14 mouse cellular contexts compared by ENCODE assay signal in genomic region chr11:88581375-88581774, GRCm38 (mm10).
A peak's percentile ranks its signal among the peaks of the same experiment; 100 is the strongest.
DNase-seq lines count a peak whose midpoint lies in the region; ATAC-seq lines count a peak whose summit lies in the region.
"Had no signal": no experiment of that assay in that cellular context is flagged by ENCODE, and none has a peak within 500 bp of the region (broad histone marks: within the 10 kb centered on the region; RNA-seq: fewer than 3 reads in every experiment).

No protein-coding gene starts in this region.

- no peak overlapping the region for H3K4me2 ChIP-seq in kidney, embryonic 14.5 days (replicated peaks; ENCODE audit: low read depth, low read length)
- H3K4me2 ChIP-seq in forebrain, embryonic 15.5 days (replicated peaks) = no peak overlapping the region
- H3K4me2 ChIP-seq in midbrain, embryonic 13.5 days (replicated peaks) = no peak overlapping the region; the same call in 1 of the 2 replicates

- H3K9me3 ChIP-seq in kidney, embryonic 14.5 days (ENCODE audit: control insufficient read depth, low read length) = no peaks in the 10 kb centered on the region
- no peaks in the 10 kb centered on the region for H3K9me3 ChIP-seq in embryonic facial prominence, embryonic 10.5 days
- H3K9me3 ChIP-seq in forebrain, embryonic 15.5 days = no peaks in the 10 kb centered on the region
- no peaks in the 10 kb centered on the region for H3K9me3 ChIP-seq in midbrain, embryonic 13.5 days

- H3K27me3 ChIP-seq in kidney, embryonic 14.5 days (ENCODE audit: control insufficient read depth, insufficient read depth, low read length) = no peaks in the 10 kb centered on the region
- no peaks in the 10 kb centered on the region for H3K27me3 ChIP-seq in embryonic facial prominence, embryonic 10.5 days (replicated peaks; ENCODE audit: low read depth, poor library complexity, severe bottlenecking)
- no peaks in the 10 kb centered on the region for H3K27me3 ChIP-seq in forebrain, embryonic 15.5 days
- H3K27me3 ChIP-seq in midbrain, embryonic 13.5 days = no peaks in the 10 kb centered on the region
- H3K27me3 ChIP-seq: CH12.LX had no signal

- ATAC-seq in kidney, embryonic 14.5 days (ENCODE audit: low FRiP score, low TSS enrichment) = no peak
- ATAC-seq in forebrain, embryonic 15.5 days (replicated peaks) = no peak
- no peak for ATAC-seq in midbrain, embryonic 13.5 days
- ATAC-seq: activated CD4-positive, CD25-positive, alpha-beta regulatory T cell, adult 4 months had no signal

- WGBS in kidney, embryonic 14.5 days = 63% methylated on average over 7 of the region's 7 CpGs
- whole genome bisulfite sequencing in embryonic facial prominence, embryonic 10.5 days = 71% methylated on average over 7 of the region's 7 CpGs
- 35% methylated on average over 7 of the region's 7 CpGs for WGBS in forebrain, embryonic 15.5 days
- WGBS in midbrain, embryonic 13.5 days = 48% methylated on average over 7 of the region's 7 CpGs

- no peak for DNase-seq in kidney, postnatal 10 days
- no peak for DNase-seq in embryonic facial prominence, embryonic 10.5 days (ENCODE audit: low spot score)
- DNase-seq in liver = no peak
- no peak for DNase-seq in retina, embryonic 14.5 days (ENCODE audit: low spot score)
- DNase-seq in urinary bladder, adult 2 months (ENCODE audit: low spot score) = no peak
- DNase-seq: cerebellum, adult 11-12 months; layer of hippocampus, adult 9-11 months; thymus, postnatal 36 days had no signal

- no peak overlapping the region for H3K4me3 ChIP-seq in kidney, embryonic 14.5 days (ENCODE audit: low read length)
- no peak overlapping the region for H3K4me3 ChIP-seq in embryonic facial prominence, embryonic 10.5 days
- H3K4me3 ChIP-seq in forebrain, embryonic 15.5 days = no peak overlapping the region
- H3K4me3 ChIP-seq in midbrain, embryonic 13.5 days (replicated peaks) = no peak overlapping the region
- H3K4me3 ChIP-seq: myocyte had no signal

- no peaks in the 10 kb centered on the region for H3K36me3 ChIP-seq in kidney, embryonic 14.5 days (ENCODE audit: control insufficient read depth, insufficient read depth, low read length)
- H3K36me3 ChIP-seq in embryonic facial prominence, embryonic 10.5 days (replicated peaks) = peaks cover 31% of the 10 kb centered on the region
- H3K36me3 ChIP-seq in forebrain, embryonic 15.5 days = no peaks in the 10 kb centered on the region
- no peaks in the 10 kb centered on the region; the same call in 1 of the 2 replicates for H3K36me3 ChIP-seq in midbrain, embryonic 13.5 days

- peaks cover 67% of the 10 kb centered on the region for H3K4me1 ChIP-seq in kidney, embryonic 14.5 days (ENCODE audit: control insufficient read depth, insufficient read depth, low read length)
- peaks cover 85% of the 10 kb centered on the region for H3K4me1 ChIP-seq in embryonic facial prominence, embryonic 10.5 days
- peaks cover 88% of the 10 kb centered on the region for H3K4me1 ChIP-seq in forebrain, embryonic 15.5 days
- peaks cover 99% of the 10 kb centered on the region for H3K4me1 ChIP-seq in midbrain, embryonic 13.5 days (replicated peaks)

- H3K27ac ChIP-seq in kidney, embryonic 14.5 days (ENCODE audit: low read depth, low read length) = peak overlapping the region; percentile 88; the same call in 1 of the 2 replicates
- H3K27ac ChIP-seq in embryonic facial prominence, embryonic 10.5 days (replicated peaks) = peak overlapping the region; percentile 87
- peak overlapping the region; percentile 87 for H3K27ac ChIP-seq in forebrain, embryonic 15.5 days (replicated peaks)
- peak overlapping the region; percentile 95 for H3K27ac ChIP-seq in midbrain, embryonic 13.5 days

- no peak overlapping the region for H3K9ac ChIP-seq in kidney, embryonic 14.5 days (ENCODE audit: low read depth, low read length)
- H3K9ac ChIP-seq in forebrain, embryonic 15.5 days (replicated peaks) = no peak overlapping the region
- H3K9ac ChIP-seq in midbrain, embryonic 13.5 days (replicated peaks) = 0 out of 2 replicates have a peak overlapping the region, but pooled peaks have one; percentile 6
